Mouse (Mus musculus) ES-E14 (cell line): ENCODE measurements at regions not wholly inside any gene's neighbourhood (a gene's known extent, or its start where the extent isn't known, plus 50 kb on each side); places are given as distances from the start of the nearest gene placed in this dataset.

Experiments
- HCFC1 ChIP-seq: IDR thresholded peaks from 2 replicates; pipeline ENCODE4 v1.6.1; 2012; ENCODE audit warnings: low read length, inconsistent platforms, borderline replicate concordance; ENCODE audit not compliant: insufficient read depth
- MAFK ChIP-seq: IDR thresholded peaks from 2 replicates; pipeline ENCODE4 v1.6.1; 2014; ENCODE audit warnings: mild to moderate bottlenecking, low read depth, low read length, inconsistent platforms; ENCODE audit not compliant: insufficient read depth
- ZC3H11A ChIP-seq: IDR thresholded peaks from 2 replicates; pipeline ENCODE4 v1.6.1; 2012; ENCODE audit warnings: low read depth, mild to moderate bottlenecking, inconsistent platforms, low read length, borderline replicate concordance
- ZNF384 ChIP-seq: IDR thresholded peaks from 2 replicates; pipeline ENCODE4 v1.6.1; 2012; ENCODE audit warnings: low read depth, low read length, inconsistent platforms

GRCm38 (mm10) chr13:102280198-102280597, 413.2 kb upstream of the Cd180 start:
- TF ChIP-seq ZNF384, result no peak
- TF ChIP-seq ZC3H11A, result no peak
- no peak for TF ChIP-seq HCFC1
- TF ChIP-seq MAFK, result no peak
